Mouse (Mus musculus): ENCODE data around the gene Lrrc51. TPM values are rescaled to one million over a fixed set of nuclear protein-coding genes. Genes with fewer than 3 reads are reported as not detected.

Lrrc51 gene
- polyA plus RNA-seq, 1 experiment from 2014 or later, result 9.6 TPM

GRCm38 (mm10) chr7:101963621-101964020, 29.9 kb upstream of the Lrrc51 start:
- Histone ChIP-seq H3K4me3 (replicated peaks; ENCODE audit: low read depth, low read length) (no peak overlapping the region), H3K27me3 (ENCODE audit: insufficient read depth, low read length) (no peaks in the 10 kb centered on the region), H3K9ac (ENCODE audit: low read depth, low read length) (no peak overlapping the region), H3K4me2 (ENCODE audit: low read length) (no peak overlapping the region), H3K4me1 (replicated peaks; ENCODE audit: insufficient read depth, low read length) (peaks cover under 1% of the 10 kb centered on the region), H3K36me3 (ENCODE audit: insufficient read depth, low read length) (no peaks in the 10 kb centered on the region), H3K9me3 (replicated peaks; ENCODE audit: low read length) (no peaks in the 10 kb centered on the region), H3K27ac (no peak overlapping the region)
- DNase-seq (ENCODE audit: low spot score) (no peak), ATAC-seq (replicated peaks; ENCODE audit: low FRiP score, low read depth) (no peak)
- 93% methylated on average over 2 of the region's 2 CpGs for WGBS
- TF ChIP-seq CTCF (IDR thresholded peaks at IDR 0.05; ENCODE audit: low read depth), result no peak

DNA sequence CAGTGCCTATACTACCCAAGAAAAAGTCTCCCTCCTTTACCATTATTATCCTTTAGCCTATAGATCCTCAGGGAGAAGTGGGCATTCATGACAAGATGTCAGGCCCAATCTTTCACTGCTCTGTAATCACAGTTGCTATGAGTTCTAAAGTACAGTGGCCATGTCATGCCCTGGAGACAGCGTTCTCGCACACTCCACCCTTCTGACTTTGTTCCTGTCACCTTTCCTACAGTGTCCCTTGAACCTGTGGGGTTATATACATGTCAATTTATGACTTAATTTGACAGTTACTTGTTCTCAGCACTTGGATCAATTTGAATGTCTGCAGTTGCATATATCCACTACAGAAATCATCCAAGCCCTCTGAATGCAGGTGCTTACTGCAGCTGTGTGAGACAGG, 29.1 kb upstream of the Lrrc51 start:
- Histone ChIP-seq H3K4me2 (ENCODE audit: low read length) (no peak overlapping the region), H3K9ac (ENCODE audit: low read depth, low read length) (no peak overlapping the region), H3K9me3 (replicated peaks; ENCODE audit: low read length) (no peaks in the 10 kb centered on the region), H3K4me3 (replicated peaks; ENCODE audit: low read depth, low read length) (no peak overlapping the region), H3K36me3 (ENCODE audit: insufficient read depth, low read length) (no peaks in the 10 kb centered on the region), H3K27ac (no peak overlapping the region), H3K4me1 (replicated peaks; ENCODE audit: insufficient read depth, low read length) (no peaks in the 10 kb centered on the region), H3K27me3 (ENCODE audit: insufficient read depth, low read length) (no peaks in the 10 kb centered on the region)
- DNase-seq (ENCODE audit: low spot score) (no peak), ATAC-seq (replicated peaks; ENCODE audit: low FRiP score, low read depth) (no peak)
- 93% methylated on average over 2 of the region's 2 CpGs for WGBS
- TF ChIP-seq CTCF (IDR thresholded peaks at IDR 0.05; ENCODE audit: low read depth), result no peak

GRCm38 (mm10) chr7:101956911-101957310, 23.2 kb upstream of the Lrrc51 start:
- no peak for TF ChIP-seq CTCF (IDR thresholded peaks at IDR 0.05; ENCODE audit: low read depth)
- 96% methylated on average over 5 of the region's 5 CpGs for WGBS
- ATAC-seq (replicated peaks; ENCODE audit: low FRiP score, low read depth), result no peak
- no peak overlapping the region for H3K9ac ChIP-seq (ENCODE audit: low read depth, low read length)
- H3K4me1 ChIP-seq (replicated peaks; ENCODE audit: insufficient read depth, low read length), result no peaks in the 10 kb centered on the region
- no peak overlapping the region for H3K4me2 ChIP-seq (ENCODE audit: low read length)
- no peak overlapping the region for H3K4me3 ChIP-seq (replicated peaks; ENCODE audit: low read depth, low read length)
- no peaks in the 10 kb centered on the region for H3K9me3 ChIP-seq (replicated peaks; ENCODE audit: low read length)
- H3K27ac ChIP-seq, result no peak overlapping the region
- no peaks in the 10 kb centered on the region for H3K27me3 ChIP-seq (ENCODE audit: insufficient read depth, low read length)
- H3K36me3 ChIP-seq (ENCODE audit: insufficient read depth, low read length), result no peaks in the 10 kb centered on the region
- DNase-seq (ENCODE audit: low spot score), result no peak

DNA sequence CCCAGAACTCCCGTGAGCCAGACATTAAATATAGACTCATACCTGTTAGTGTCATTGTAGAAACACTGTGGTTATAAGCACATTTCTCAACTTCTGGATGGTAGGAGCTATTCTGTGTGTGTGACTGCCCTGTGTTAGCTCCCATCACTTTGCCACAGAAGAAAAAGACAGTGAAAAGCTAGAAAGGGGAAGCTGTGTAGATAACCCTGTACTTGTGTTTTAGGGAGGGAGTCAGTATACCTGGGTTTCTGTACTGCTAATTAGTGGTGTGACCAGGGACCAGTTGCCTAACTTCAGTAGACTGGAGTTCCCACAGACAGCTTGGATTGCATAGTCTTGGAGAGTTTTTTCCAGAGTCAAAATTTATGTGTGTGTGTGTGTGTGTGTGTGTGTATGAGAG, 22.8 kb upstream of the Lrrc51 start:
- Histone ChIP-seq H3K27ac (no peak overlapping the region), H3K9ac (ENCODE audit: low read depth, low read length) (no peak overlapping the region), H3K4me2 (ENCODE audit: low read length) (no peak overlapping the region), H3K36me3 (ENCODE audit: insufficient read depth, low read length) (no peaks in the 10 kb centered on the region), H3K4me3 (replicated peaks; ENCODE audit: low read depth, low read length) (no peak overlapping the region), H3K27me3 (ENCODE audit: insufficient read depth, low read length) (no peaks in the 10 kb centered on the region), H3K4me1 (replicated peaks; ENCODE audit: insufficient read depth, low read length) (no peaks in the 10 kb centered on the region), H3K9me3 (replicated peaks; ENCODE audit: low read length) (no peaks in the 10 kb centered on the region)
- DNase-seq (ENCODE audit: low spot score), result no peak
- WGBS, result 100% methylated on average over 1 of the region's 1 CpGs
- TF ChIP-seq CTCF (IDR thresholded peaks at IDR 0.05; ENCODE audit: low read depth), result no peak
- ATAC-seq (replicated peaks; ENCODE audit: low FRiP score, low read depth), result no peak

- DNase-seq (ENCODE audit: low spot score) (no peak), ATAC-seq (replicated peaks; ENCODE audit: low FRiP score, low read depth) (no peak)
- Histone ChIP-seq H3K4me2 (ENCODE audit: low read length) (no peak overlapping the region), H3K36me3 (ENCODE audit: insufficient read depth, low read length) (no peaks in the 10 kb centered on the region), H3K4me3 (replicated peaks; ENCODE audit: low read depth, low read length) (no peak overlapping the region), H3K9ac (ENCODE audit: low read depth, low read length) (no peak overlapping the region), H3K9me3 (replicated peaks; ENCODE audit: low read length) (no peaks in the 10 kb centered on the region), H3K4me1 (replicated peaks; ENCODE audit: insufficient read depth, low read length) (no peaks in the 10 kb centered on the region), H3K27ac (no peak overlapping the region), H3K27me3 (ENCODE audit: insufficient read depth, low read length) (no peaks in the 10 kb centered on the region)
- TF ChIP-seq CTCF (IDR thresholded peaks at IDR 0.05; ENCODE audit: low read depth), result no peak
- 80% methylated on average over 4 of the region's 4 CpGs for WGBS
These were observed 22.2 kb upstream of the Lrrc51 start for GRCm38 (mm10) chr7:101955862-101956261.

- no peak for TF ChIP-seq CTCF (IDR thresholded peaks at IDR 0.05; ENCODE audit: low read depth)
- H3K4me2 ChIP-seq (ENCODE audit: low read length), result no peak overlapping the region
- H3K27ac ChIP-seq, result no peak overlapping the region
- no peak for ATAC-seq (replicated peaks; ENCODE audit: low FRiP score, low read depth)
- 85% methylated on average over 2 of the region's 2 CpGs for WGBS
- no peak overlapping the region for H3K4me3 ChIP-seq (replicated peaks; ENCODE audit: low read depth, low read length)
- H3K36me3 ChIP-seq (ENCODE audit: insufficient read depth, low read length), result no peaks in the 10 kb centered on the region
- H3K4me1 ChIP-seq (replicated peaks; ENCODE audit: insufficient read depth, low read length), result no peaks in the 10 kb centered on the region
- H3K27me3 ChIP-seq (ENCODE audit: insufficient read depth, low read length), result no peaks in the 10 kb centered on the region
- no peak overlapping the region for H3K9ac ChIP-seq (ENCODE audit: low read depth, low read length)
- no peaks in the 10 kb centered on the region for H3K9me3 ChIP-seq (replicated peaks; ENCODE audit: low read length)
- DNase-seq (ENCODE audit: low spot score), result no peak
These were observed 21.6 kb upstream of the Lrrc51 start for GRCm38 (mm10) chr7:101955276-101955675.

DNA sequence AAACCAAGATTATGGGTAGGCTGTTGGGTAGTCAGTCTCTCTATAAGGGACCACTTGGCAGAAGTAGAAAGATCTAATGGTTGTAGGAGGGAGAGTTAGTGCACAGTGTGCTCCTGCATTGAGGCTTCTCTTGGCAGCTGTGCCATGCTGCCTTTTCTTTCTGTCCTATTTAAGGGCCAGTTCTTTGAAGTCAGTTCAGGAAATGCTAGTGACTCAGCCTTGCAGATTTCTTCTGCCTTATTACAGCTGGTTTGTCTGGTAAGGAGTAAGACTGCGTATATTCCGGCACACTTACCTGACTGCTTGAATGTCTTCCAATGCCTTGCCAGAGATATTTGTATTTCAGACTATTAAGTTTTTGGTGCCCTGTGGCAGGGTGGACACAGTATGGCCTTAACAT, 20.5 kb upstream of the Lrrc51 start:
- no peak overlapping the region for H3K4me2 ChIP-seq (ENCODE audit: low read length)
- no peak for TF ChIP-seq CTCF (IDR thresholded peaks at IDR 0.05; ENCODE audit: low read depth)
- H3K9ac ChIP-seq (ENCODE audit: low read depth, low read length), result no peak overlapping the region
- H3K27me3 ChIP-seq (ENCODE audit: insufficient read depth, low read length), result no peaks in the 10 kb centered on the region
- no peaks in the 10 kb centered on the region for H3K4me1 ChIP-seq (replicated peaks; ENCODE audit: insufficient read depth, low read length)
- ATAC-seq (replicated peaks; ENCODE audit: low FRiP score, low read depth), result no peak
- H3K9me3 ChIP-seq (replicated peaks; ENCODE audit: low read length), result no peaks in the 10 kb centered on the region
- no peak overlapping the region for H3K27ac ChIP-seq
- no peak for DNase-seq (ENCODE audit: low spot score)
- H3K36me3 ChIP-seq (ENCODE audit: insufficient read depth, low read length), result no peaks in the 10 kb centered on the region
- no peak overlapping the region for H3K4me3 ChIP-seq (replicated peaks; ENCODE audit: low read depth, low read length)
- 81% methylated on average over 2 of the region's 2 CpGs for WGBS
